Mouse (Mus musculus): Measurements from ENCODE around the gene Baiap3.
A peak's percentile ranks its signal among the peaks of the same experiment; 100 is the strongest.
"Not testable (repeated sequence)": the region's sequence is repeated elsewhere in the genome, so short reads cannot be mapped to it uniquely, and the experiment has no call there.

Gene Baiap3

DNA sequence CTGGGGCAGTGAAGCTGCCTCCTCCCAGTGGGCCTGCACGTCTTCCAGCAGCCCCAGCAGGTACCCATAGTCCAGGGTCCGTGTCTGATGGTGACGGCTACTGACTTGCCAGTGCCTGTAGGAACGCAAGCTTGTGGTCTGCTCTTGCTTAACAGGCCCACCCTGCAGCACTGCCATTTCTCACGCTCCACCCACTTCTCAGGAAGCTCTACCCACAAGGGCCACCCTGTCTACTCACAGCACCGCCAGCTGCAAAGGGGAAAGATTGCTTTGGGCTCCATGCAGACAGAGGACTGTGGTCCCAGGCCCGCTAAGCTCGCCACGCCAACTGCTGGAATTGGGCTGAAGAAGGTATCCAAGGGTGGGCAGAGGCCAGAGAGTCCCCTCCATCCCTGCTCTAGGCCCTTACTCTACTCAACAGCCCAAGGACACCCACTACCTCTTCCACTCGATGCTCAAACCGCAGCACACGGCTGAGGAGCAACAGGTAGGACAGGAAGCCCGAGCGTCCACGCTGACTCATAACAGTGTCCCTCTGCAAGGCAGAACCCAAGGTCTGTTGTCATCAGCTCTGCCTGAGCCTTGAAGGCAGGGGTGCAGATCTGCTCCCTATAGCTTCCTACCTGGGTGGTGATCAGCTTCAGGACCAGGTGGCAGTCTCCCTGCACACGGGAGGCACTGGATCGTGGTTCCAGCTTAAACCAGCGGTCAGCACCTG is 8.0 kb downstream of the Baiap3 start:
- no peak for DNase-seq (ENCODE audit: low spot score in 2 of 2)

DNA sequence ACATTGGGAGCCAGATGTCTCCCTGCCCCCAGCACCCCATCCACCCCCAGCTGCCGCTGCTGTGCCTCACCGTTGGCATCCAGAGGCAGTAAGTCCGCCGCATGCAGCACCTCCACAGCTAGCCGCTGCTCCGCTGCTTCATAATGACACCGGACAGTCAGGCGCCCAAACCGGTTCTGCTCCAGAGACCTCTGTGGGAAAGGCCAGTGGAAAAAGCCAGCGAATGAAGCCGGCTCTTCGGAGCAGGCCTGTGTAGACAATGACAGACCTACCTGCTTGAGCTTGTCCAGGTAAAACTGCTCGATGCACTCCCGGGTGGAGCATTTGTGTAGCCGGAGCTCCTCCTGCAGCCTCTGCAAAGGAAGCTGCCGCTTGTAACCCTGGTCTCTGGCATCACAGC is 11.9 kb downstream of the Baiap3 start:
- DNase-seq (ENCODE audit: low spot score in 2 of 2), result no peak

GRCm38 (mm10) chr17:25243131-25243780 is 12.9 kb downstream of the Baiap3 start:
- DNase-seq (ENCODE audit: low spot score in 2 of 2), result no peak

GRCm38 (mm10) chr17:25239695-25240636 is 16.2 kb downstream of the Baiap3 start, which contains the start of the genes Gnptg and Tsr3:
Gene Gnptg, minus strand, starts transcription at chr17:25240124.
Gene Tsr3, plus strand, starts transcription at chr17:25240170.
- DNase-seq (ENCODE audit: low spot score in 2 of 2), result peak; percentile 80 to 85

- no peak for DNase-seq (ENCODE audit: low spot score in 2 of 2)
Observed at GRCm38 (mm10) chr17:25235635-25236034, 20.5 kb downstream of the Baiap3 start.

DNA sequence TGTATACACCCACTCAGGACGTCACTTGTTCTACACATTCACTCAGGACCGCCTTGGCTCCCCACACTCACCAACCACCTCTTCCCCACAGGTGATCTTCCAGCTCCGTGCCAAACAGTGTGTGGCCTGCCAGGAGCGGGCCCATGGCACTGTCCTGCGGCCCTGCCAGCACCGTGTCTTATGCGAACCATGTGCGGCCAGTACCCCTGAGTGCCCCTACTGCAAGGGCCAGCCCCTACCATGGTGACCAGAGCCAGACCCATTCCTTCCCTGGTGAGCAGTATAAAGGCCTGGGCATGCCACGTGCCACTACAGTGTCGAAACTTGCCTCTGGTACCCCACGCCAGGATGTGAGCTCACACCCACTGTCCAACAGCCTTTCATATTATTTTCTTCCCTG is 24.5 kb downstream of the Baiap3 start:
- DNase-seq (ENCODE audit: low spot score in 2 of 2), result not testable (repeated sequence)

- no peak for DNase-seq (ENCODE audit: low spot score in 2 of 2)
Observed at GRCm38 (mm10) chr17:25230700-25231099, 25.5 kb downstream of the Baiap3 start.

DNA sequence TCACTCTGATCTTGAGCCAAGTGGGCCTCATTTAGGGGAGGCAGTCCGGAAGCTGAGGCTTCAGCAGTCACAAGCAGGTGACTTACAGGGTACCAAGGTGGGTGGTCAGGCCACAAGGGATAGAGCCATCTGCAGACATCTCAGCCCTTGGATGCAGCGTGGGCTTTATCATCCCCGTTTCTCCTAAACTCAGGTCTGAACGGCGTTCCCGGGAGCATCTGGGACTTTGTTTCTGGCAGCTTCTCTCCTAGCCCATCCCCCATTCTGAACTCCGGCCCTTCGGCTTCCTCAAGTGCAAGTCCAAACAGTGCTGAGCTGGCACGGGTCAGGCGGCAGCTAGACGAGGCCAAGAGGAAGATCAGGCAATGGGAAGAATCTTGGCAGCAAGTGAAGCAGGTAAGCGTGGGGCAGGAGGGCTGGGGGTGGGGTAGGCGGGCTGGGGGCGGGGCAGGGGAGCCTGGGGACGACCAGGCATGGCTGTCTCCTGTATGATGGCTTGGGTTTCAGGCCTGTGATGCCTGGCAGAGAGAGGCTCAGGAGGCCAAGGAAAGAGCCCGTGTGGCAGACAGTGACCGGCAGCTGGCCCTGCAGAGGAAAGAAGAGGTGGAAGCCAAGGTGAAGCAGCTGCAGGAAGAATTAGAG is 26.0 kb downstream of the Baiap3 start:
- not testable (repeated sequence) for DNase-seq (ENCODE audit: low spot score in 2 of 2)

GRCm38 (mm10) chr17:25227991-25228390 is 28.2 kb downstream of the Baiap3 start:
- no peak for DNase-seq (ENCODE audit: low spot score in 2 of 2)

- DNase-seq (ENCODE audit: low spot score in 2 of 2), result no peak
Observed at GRCm38 (mm10) chr17:25225659-25226058, 30.5 kb downstream of the Baiap3 start.

DNA sequence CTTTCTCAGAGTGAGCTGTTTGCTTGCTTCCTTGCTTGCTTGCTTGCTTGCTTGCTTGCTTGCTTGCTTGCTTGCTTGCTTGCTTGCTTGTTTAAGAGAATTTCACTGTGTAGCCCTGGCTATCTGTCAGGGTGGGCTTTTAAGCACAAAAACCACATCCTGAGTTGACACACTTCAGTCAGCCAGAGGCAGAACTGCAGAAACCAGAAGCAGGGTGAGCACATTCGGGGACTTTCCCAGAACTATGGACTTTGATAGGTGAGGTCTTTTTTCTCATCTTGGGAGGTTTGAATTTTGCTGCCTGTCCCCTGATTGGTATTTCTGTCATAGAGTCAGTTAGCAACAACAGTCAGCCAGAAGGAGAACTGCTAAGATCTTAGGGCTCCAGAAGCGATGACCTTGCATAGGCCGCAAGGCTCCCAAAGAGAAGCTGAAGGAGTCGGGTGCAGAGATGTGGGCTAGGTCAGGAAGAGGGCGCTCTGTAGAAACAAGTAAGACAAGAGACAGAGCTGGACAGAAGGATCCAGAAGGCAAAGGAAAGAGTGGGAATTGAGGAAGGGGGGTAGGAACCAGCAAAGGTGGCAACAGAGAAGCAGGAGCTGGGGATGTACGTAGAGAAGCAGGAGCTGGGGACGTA is 31.5 kb downstream of the Baiap3 start:
- DNase-seq (ENCODE audit: low spot score in 2 of 2), result peak; percentile 43 to 50

DNA sequence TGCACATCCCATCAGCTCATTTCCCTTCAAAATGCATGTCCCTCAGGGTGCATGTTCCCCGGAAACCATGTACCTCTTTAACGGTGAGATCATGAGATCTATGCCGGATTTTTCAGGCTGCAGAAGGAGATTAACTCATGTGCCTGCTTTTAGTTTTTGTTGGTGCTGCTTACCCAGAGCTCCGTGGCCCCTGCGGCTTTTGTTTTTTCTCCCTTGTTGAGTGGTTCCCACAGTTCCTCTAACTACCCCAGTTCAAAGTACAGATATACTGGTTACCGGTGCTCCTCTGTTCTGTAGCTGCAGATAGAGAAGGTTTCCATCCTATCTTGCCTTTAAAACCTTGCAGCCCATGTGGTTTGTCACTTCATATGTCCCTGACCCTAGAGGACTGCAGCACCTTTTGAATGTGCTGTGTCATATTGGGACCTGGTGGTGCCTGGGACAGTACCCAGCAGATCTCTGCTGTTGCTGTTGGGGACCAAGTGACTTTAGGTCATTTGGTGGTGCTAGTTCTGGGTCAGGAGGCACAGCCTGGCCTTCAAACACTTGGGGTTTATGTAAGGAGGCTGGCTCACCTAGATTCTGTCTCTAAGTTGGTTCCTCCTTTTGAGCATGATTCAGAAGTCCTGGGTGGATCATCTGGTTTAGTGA is 33.1 kb downstream of the Baiap3 start:
- peak; percentile 21 to 27 for DNase-seq (ENCODE audit: low spot score in 2 of 2)

- DNase-seq (ENCODE audit: low spot score in 2 of 2), result peak; percentile 47 to 61
Observed at GRCm38 (mm10) chr17:25222504-25222940, 33.6 kb downstream of the Baiap3 start.

- peak; percentile 81 to 82 for DNase-seq (ENCODE audit: low spot score in 2 of 2)
Observed at GRCm38 (mm10) chr17:25221821-25222503, 34.2 kb downstream of the Baiap3 start.

DNA sequence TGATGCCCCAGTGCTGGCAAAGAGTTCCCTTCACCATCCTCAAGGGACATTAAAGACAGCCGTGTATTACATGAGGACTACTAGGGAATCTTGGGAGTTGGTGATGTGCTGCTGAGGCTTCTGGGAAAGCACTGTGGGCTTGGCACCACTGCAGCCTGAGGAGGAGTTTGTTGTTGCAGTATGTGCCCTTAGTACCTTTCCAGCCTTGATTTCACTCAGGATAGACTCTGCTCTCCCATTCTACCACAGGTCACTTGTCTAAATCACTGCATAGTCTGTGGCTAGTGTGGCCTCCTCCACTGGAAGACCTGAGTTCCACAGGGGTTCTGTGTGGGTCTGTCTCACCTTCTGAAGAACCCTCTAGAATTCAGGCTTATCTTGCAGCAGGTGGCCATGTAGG is 35.4 kb downstream of the Baiap3 start:
- DNase-seq (ENCODE audit: low spot score in 2 of 2), result no peak

GRCm38 (mm10) chr17:25219492-25220295 is 36.5 kb downstream of the Baiap3 start:
- DNase-seq (ENCODE audit: low spot score in 2 of 2), result peak; percentile 38 to 44

- DNase-seq (ENCODE audit: low spot score in 2 of 2), result no peak
Observed at GRCm38 (mm10) chr17:25218967-25219366, 37.2 kb downstream of the Baiap3 start.

- no peak for DNase-seq (ENCODE audit: low spot score in 2 of 2)
Observed at GRCm38 (mm10) chr17:25215431-25215830, 40.7 kb downstream of the Baiap3 start.

GRCm38 (mm10) chr17:25211705-25212104 is 44.5 kb downstream of the Baiap3 start:
- DNase-seq (ENCODE audit: low spot score in 2 of 2), result no peak

All from thymus, postnatal 10 days (tissue).